Mouse (Mus musculus) liver, embryonic 16.5 days (tissue): ENCODE measurements around the gene Agpat3. TPM values are rescaled to one million over a fixed set of nuclear protein-coding genes. Genes with fewer than 3 reads are reported as not detected.

ENCODE experiments used
- ATAC-seq: fragments of 200-750 bp; cut with Nextera tagmentation; 2 replicates; pipeline ENCODE4 v1.8.0; 2017; ENCODE audit warnings: low read depth, mild to moderate bottlenecking, moderate number of reproducible peaks, moderate library complexity
- H3K27ac ChIP-seq: fragments of 300-500 bp; sonication (generic); 2 replicates; pipeline ENCODE4 v1.5.1; 2014; ENCODE audit warnings: mild to moderate bottlenecking, low read length
- H3K27me3 ChIP-seq: fragments of 300-500 bp; sonication (generic); 2 replicates; pipeline ENCODE4 v1.6.1; 2014; ENCODE audit warnings: low read depth, low read length, mixed read lengths; ENCODE audit not compliant: control insufficient read depth, insufficient read depth
- H3K36me3 ChIP-seq: fragments of 300-500 bp; sonication (generic); 2 replicates; pipeline ENCODE4 v1.6.1; 2014; ENCODE audit warnings: mild to moderate bottlenecking; ENCODE audit not compliant: control insufficient read depth, insufficient read depth
- H3K4me1 ChIP-seq: fragments of 300-500 bp; sonication (generic); 2 replicates; pipeline ENCODE4 v1.6.1; 2014; ENCODE audit warnings: low read depth, low read length, mixed read lengths; ENCODE audit not compliant: control insufficient read depth
- H3K4me2 ChIP-seq: fragments of 300-500 bp; sonication (generic); 2 replicates; pipeline ENCODE4 v1.6.1; 2014; ENCODE audit warnings: low read depth, low read length, mixed read lengths
- H3K4me3 ChIP-seq: fragments of 300-500 bp; sonication (generic); 2 replicates; pipeline ENCODE4 v1.5.1; 2014; ENCODE audit warnings: low read depth, mild to moderate bottlenecking, low read length
- H3K9ac ChIP-seq: fragments of 300-500 bp; sonication (generic); 2 replicates; pipeline ENCODE4 v1.6.1; 2014; ENCODE audit warnings: low read depth, low read length
- H3K9me3 ChIP-seq: fragments of 300-500 bp; sonication (generic); replicated peaks from 2 replicates; pipeline ENCODE4 v1.6.1; 2016; ENCODE audit warnings: low read length; ENCODE audit not compliant: control insufficient read depth
- WGBS: fragments of 180-500 bp; shearing (Covaris S2); extraction: QIAGEN DNeasy Blood & Tissue Kit; methylation state at CpG from one replicate; pipeline ENCODE4 v1.1.7; 2014; ENCODE audit not compliant: insufficient replicate concordance; 5-methylcytosine and 5-hydroxymethylcytosine counted together
- polyA plus RNA-seq: library from polyadenylated mRNA; unstranded; fragments of >200 nt; fragmentation: Nextera tagmentation; extraction: Ambion mirVana; gene quantifications from 2 replicates; pipeline ENCODE4 v1.2.1, GENCODE M21; 2015

The Agpat3 gene
- polyA plus RNA-seq, 1 experiment from 2014 or later = 26.8 TPM

DNA sequence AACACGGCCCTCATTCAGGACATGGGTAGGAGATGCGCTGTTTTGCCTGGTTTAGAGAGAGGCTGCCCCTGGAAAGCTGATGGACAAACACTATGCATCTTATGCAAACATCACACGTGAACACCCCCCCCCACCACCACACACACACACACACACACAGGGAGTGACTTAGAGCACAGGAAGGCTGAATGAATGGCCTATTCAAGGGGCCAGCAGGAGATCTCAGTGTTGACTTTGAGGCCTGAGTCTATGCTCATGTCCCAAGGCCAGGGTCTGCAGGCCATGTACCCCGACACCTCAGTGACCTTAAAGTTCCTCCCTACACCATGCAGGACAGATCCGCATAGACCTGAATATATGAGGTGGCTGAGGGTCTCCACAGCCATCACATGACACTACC lies 64.2 kb downstream of the Agpat3 start:
- H3K4me3 ChIP-seq = no peak overlapping the region
- H3K27ac ChIP-seq = no peak overlapping the region
- WGBS = 63% methylated on average over 5 of the region's 5 CpGs
- H3K27me3 ChIP-seq = no peaks in the 10 kb centered on the region
- no peak for ATAC-seq
- H3K9me3 ChIP-seq = no peaks in the 10 kb centered on the region
- no peak overlapping the region for H3K9ac ChIP-seq
- H3K4me2 ChIP-seq = no peak overlapping the region
- 0 out of 2 replicates have a peak, but pooled peaks cover 4% of the 10 kb centered on the region for H3K36me3 ChIP-seq
- H3K4me1 ChIP-seq = peaks cover 3% of the 10 kb centered on the region; the same call in 1 of the 2 replicates

DNA sequence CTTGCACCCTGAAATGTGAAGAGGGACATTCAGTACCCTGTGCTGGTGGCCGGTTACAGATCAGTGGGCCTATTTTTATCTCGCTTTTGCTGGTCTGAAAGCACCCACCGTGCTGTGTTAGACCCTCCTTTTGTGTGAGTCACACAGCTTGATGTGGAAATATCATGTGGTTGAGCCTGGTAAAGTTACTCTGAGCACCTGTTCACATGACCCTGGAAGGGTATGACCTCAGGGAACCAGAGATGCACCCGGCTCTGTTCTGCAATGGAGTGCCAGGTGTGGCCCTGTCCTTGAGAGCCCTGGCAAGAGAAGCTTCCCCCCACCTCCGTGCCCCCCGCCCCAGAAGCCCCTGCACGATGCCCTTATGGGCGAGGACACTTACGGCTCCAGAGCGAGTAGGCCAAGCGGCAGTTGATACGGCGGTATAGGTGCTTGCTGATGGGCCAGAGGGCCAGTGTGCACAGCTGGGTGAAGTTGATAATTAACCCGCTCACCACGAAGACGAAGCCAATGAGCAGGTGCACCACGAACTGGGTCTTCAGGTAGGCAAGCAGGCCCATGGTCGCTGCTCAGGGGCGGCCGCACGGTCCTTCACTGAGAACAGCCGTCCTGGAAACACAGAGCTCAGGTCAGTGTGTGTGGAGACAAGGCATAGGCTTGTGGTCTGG lies 64.7 kb downstream of the Agpat3 start:
- WGBS = 67% methylated on average over 22 of the region's 22 CpGs
- no peak overlapping the region for H3K4me3 ChIP-seq
- ATAC-seq = peak; percentile 35

DNA sequence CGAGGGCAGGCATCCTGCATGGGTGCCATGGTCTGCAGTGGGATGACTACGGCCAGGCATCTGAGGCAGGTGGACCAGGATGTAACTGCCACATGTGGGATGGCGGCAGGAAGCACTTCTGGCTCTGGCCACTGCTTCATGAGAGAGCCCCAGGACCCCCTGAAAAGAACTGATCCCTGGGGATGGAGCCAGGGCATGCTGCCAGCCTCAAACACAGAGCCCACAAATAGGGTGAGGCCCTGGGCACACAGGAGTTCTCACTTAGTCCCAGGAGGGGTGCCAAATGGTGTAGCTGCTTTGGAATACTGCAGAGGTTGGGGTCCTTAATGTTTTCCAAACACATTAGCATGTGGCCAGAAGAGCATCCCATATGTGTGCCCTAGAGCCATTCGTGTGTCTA lies 66.3 kb downstream of the Agpat3 start:
- no peaks in the 10 kb centered on the region for H3K4me1 ChIP-seq
- no peak overlapping the region for H3K27ac ChIP-seq
- no peak overlapping the region for H3K4me3 ChIP-seq
- H3K9ac ChIP-seq = no peak overlapping the region
- no peak overlapping the region for H3K4me2 ChIP-seq
- H3K9me3 ChIP-seq = no peaks in the 10 kb centered on the region
- 63% methylated on average over 4 of the region's 4 CpGs for WGBS
- H3K27me3 ChIP-seq = no peaks in the 10 kb centered on the region
- ATAC-seq = no peak
- 0 out of 2 replicates have a peak, but pooled peaks cover 4% of the 10 kb centered on the region for H3K36me3 ChIP-seq

More for the DNA sequence above, 64.7 kb downstream of the Agpat3 start:
- Histone ChIP-seq H3K27me3 (no peaks in the 10 kb centered on the region), H3K4me1 (peaks cover 3% of the 10 kb centered on the region; the same call in 1 of the 2 replicates), H3K9ac (no peak overlapping the region), H3K27ac (no peak overlapping the region), H3K4me2 (no peak overlapping the region), H3K36me3 (0 out of 2 replicates have a peak, but pooled peaks cover 4% of the 10 kb centered on the region), H3K9me3 (no peaks in the 10 kb centered on the region)

DNA sequence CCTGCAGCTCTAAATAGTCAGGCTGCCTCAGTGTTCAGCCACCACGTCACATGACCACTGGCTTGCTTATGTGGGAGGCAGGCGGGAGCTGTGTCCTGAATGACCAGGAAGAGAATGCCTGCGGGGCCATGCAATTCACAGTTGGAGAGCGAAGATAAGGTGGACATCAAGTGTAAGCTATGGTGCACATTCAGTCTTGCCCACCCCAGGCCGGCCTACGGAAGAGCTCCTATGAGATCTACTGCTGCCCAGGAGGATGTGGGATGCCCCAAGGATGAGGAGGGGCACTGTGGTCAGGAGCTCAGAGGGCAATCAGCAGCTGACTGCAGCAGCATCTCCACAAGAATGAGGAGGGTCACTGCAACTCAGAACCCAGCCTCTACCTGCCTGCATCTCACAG lies 66.9 kb downstream of the Agpat3 start:
- Histone ChIP-seq H3K36me3 (0 out of 2 replicates have a peak, but pooled peaks cover 4% of the 10 kb centered on the region), H3K4me2 (no peak overlapping the region), H3K27ac (no peak overlapping the region), H3K4me1 (no peaks in the 10 kb centered on the region), H3K4me3 (no peak overlapping the region), H3K27me3 (no peaks in the 10 kb centered on the region), H3K9ac (no peak overlapping the region), H3K9me3 (no peaks in the 10 kb centered on the region)
- ATAC-seq = 0 out of 2 replicates have a peak, but pooled peaks have one; percentile 8
- 38% methylated on average over 6 of the region's 6 CpGs for WGBS

DNA sequence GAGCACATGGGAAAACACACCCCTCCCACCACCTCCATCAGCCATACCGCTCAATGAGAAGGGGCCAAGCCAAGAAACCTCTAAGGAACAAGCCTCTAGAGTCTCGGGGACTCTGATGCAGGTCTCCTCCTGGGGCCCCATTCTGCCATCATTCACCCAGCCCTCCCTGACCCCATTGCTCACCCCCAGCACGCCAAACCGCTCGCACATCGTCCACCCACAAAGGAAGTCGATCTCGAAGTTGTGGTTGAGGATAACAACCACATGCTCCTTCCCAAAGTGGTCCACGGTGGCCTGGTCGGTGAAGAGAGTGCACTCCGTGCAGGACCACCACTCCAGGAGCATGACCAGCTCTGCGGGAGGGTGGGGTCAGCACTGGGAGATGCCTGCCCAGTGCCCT lies 67.5 kb downstream of the Agpat3 start:
- Histone ChIP-seq H3K9ac (no peak overlapping the region), H3K27me3 (no peaks in the 10 kb centered on the region), H3K27ac (no peak overlapping the region), H3K4me2 (no peak overlapping the region), H3K4me3 (no peak overlapping the region), H3K4me1 (no peaks in the 10 kb centered on the region), H3K36me3 (0 out of 2 replicates have a peak, but pooled peaks cover 4% of the 10 kb centered on the region), H3K9me3 (no peaks in the 10 kb centered on the region)
- ATAC-seq = no peak
- WGBS = 24% methylated on average over 12 of the region's 12 CpGs

DNA sequence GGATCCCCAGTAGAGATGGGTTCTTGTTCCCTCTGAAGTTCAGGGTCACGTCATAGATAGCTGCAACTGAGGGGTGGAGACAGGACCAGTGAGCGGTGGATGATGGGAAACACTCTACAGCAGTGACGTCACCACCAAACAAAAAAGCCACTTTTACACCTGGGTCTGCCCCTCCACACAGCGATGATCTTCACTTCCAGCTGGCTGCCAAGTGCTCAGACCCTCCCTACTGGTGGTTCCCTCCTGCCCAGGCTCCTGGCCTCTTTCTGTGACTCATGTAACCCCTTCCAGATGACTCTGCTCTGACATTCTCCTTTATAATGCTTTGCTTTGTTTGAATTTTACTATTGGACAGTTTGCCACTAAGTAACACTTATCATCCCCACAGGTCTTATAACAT lies 69.9 kb downstream of the Agpat3 start:
- H3K4me1 ChIP-seq = no peaks in the 10 kb centered on the region
- H3K9ac ChIP-seq = no peak overlapping the region
- no peak overlapping the region for H3K27ac ChIP-seq
- ATAC-seq = no peak
- WGBS = 61% methylated on average over 4 of the region's 4 CpGs
- no peaks in the 10 kb centered on the region for H3K27me3 ChIP-seq
- H3K4me2 ChIP-seq = no peak overlapping the region
- 0 out of 2 replicates have a peak, but pooled peaks cover 4% of the 10 kb centered on the region for H3K36me3 ChIP-seq
- H3K9me3 ChIP-seq = no peaks in the 10 kb centered on the region
- no peak overlapping the region for H3K4me3 ChIP-seq

DNA sequence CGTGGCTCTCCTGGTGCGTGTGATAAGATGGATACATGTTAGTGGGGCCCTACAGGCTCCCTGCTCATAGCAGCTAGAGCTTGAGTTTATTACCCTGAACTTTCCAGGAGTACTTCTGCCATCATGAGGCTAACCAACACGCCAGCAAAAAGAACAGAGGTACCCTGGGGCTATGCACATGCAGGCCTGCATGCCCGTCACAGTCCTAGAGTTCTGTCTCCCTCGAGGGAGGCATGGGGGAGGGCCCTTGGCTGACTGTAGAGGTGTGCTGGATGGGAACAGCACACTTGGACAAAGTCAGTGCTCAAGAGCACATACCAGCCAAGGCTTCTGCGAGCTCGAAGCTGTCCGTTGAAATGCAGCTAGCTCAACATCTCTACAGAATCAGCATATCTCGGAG lies 71.8 kb downstream of the Agpat3 start:
- no peaks in the 10 kb centered on the region for H3K36me3 ChIP-seq
- H3K4me1 ChIP-seq = no peaks in the 10 kb centered on the region
- WGBS = 66% methylated on average over 9 of the region's 9 CpGs
- no peak overlapping the region for H3K9ac ChIP-seq
- ATAC-seq = no peak
- no peak overlapping the region for H3K27ac ChIP-seq
- H3K9me3 ChIP-seq = no peaks in the 10 kb centered on the region
- H3K4me3 ChIP-seq = no peak overlapping the region
- no peak overlapping the region for H3K4me2 ChIP-seq
- H3K27me3 ChIP-seq = no peaks in the 10 kb centered on the region

DNA sequence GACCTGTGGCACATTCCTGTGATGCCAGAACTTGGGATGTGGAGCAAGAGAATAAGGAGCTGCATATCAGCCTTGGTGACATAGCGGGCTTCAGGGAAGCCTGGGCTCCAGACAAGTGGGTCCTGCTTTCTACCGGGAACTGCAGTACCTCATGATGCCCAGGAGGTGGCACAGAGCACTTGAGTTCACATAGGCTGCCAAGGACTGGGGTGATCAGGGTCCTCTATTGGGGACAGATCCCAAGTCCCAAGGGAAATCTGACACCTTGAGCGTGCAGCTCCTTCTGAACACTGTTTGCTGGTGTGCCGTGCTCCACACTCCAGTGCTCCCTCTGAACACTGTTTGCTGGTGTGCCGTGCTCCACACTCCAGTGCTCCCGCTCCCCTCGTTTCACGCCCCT lies 73.1 kb downstream of the Agpat3 start:
- Histone ChIP-seq H3K36me3 (no peaks in the 10 kb centered on the region), H3K27me3 (no peaks in the 10 kb centered on the region), H3K9ac (no peak overlapping the region), H3K4me2 (no peak overlapping the region), H3K27ac (no peak overlapping the region), H3K4me1 (no peaks in the 10 kb centered on the region), H3K9me3 (no peaks in the 10 kb centered on the region), H3K4me3 (no peak overlapping the region)
- WGBS = 50% methylated on average over 8 of the region's 8 CpGs
- no peak for ATAC-seq

DNA sequence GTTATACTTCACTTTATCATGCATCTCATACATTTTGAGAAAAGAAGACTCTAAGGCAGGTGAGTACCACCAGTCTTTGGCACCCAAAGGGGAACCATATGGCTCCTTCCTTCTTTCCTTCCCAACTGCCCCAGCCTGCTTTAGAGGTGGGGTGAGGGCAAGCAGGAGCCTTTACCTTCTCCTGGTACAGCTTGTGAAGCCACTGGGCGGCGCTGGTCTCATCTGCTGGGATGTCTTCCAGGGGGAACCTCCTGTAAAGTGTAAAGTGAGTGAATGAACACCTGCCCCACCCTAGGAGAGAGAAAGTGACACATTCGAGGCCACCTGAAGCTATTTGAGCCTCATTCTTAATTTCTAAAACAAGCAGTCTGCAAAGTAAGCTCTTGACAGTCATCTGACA lies 74.5 kb downstream of the Agpat3 start:
- H3K27me3 ChIP-seq = no peaks in the 10 kb centered on the region
- no peak overlapping the region for H3K4me3 ChIP-seq
- H3K4me2 ChIP-seq = no peak overlapping the region
- no peaks in the 10 kb centered on the region for H3K9me3 ChIP-seq
- no peak overlapping the region for H3K9ac ChIP-seq
- WGBS = 63% methylated on average over 3 of the region's 3 CpGs
- no peak for ATAC-seq
- H3K36me3 ChIP-seq = no peaks in the 10 kb centered on the region
- peaks cover 6% of the 10 kb centered on the region for H3K4me1 ChIP-seq
- H3K27ac ChIP-seq = no peak overlapping the region
